Mouse (Mus musculus): ENCODE measurements around the gene Phf23. TPM values are rescaled to one million over a fixed set of nuclear protein-coding genes. Genes with fewer than 3 reads are reported as not detected.

The Phf23 gene
- total RNA-seq, 2 experiments from 2014 or later, result 40.1 to 43.7 TPM

- DNase-seq (ENCODE audit: low spot score in 2 of 2), result no peak
Observed at GRCm38 (mm10) chr11:70049366-70049765, 53.8 kb downstream of the Phf23 start.

Small RNAs within 50 kb of the gene (microRNA-seq; reads per million reads assigned to microRNA genes)
- gene Gm44349 (0.22 to 0.39 reads per million in 2 experiments), gene Mir324 (7,935 to 11,302 reads per million in 2 experiments)

Other genes starting within 250 kb of the Phf23 start
- 10 to 100 TPM; 55.6 to 59.4 TPM for gene Polr2a, start 237.1 kb upstream of the Phf23 start, total RNA-seq (2021)
- gene Slc35g3, start 233.8 kb upstream of the Phf23 start, total RNA-seq (2021), result under 1 TPM in 1 of 2 experiments, not detected in 1; 0.22 TPM
- gene Zbtb4, start 229.9 kb upstream of the Phf23 start, total RNA-seq (2021), result 10 to 100 TPM; 69.7 to 72.8 TPM
- 1 to 10 TPM; 1.1 to 1.6 TPM for gene Chrnb1, start 199.8 kb upstream of the Phf23 start, total RNA-seq (2021)
- 10 to 100 TPM; 26.8 to 26.9 TPM for gene Fgf11, start 193.9 kb upstream of the Phf23 start, total RNA-seq (2021)
- not detected for gene Tmem102, start 190.2 kb upstream of the Phf23 start, total RNA-seq (2021)
- not detected for gene Gm39566, start 180.5 kb upstream of the Phf23 start, total RNA-seq (2021)
- not detected for gene Spem2, start 177.3 kb upstream of the Phf23 start, total RNA-seq (2021)
- under 1 TPM; 0.34 to 0.54 TPM for gene Spem1, start 173.6 kb upstream of the Phf23 start, total RNA-seq (2021)
- 100 to 1,000 TPM; 227 to 245 TPM for gene Nlgn2, start 158.0 kb upstream of the Phf23 start, total RNA-seq (2021)
- 100 to 1,000 TPM; 148 to 153 TPM for gene Tmem256, start 157.3 kb upstream of the Phf23 start, total RNA-seq (2021)
- 10 to 100 TPM; 31.2 to 37.7 TPM for gene Plscr3, start 149.4 kb upstream of the Phf23 start, total RNA-seq (2021)
- gene Tnk1, start 137.0 kb upstream of the Phf23 start, total RNA-seq (2021), result under 1 TPM in 1 of 2 experiments, not detected in 1; 0.25 TPM
- gene Tmem95, start 117.8 kb upstream of the Phf23 start, total RNA-seq (2021), result not detected
- gene Kctd11, start 114.4 kb upstream of the Phf23 start, total RNA-seq (2021), result under 1 TPM; 0.85 TPM
- gene Acap1, start 100.2 kb upstream of the Phf23 start, total RNA-seq (2021), result under 1 TPM; 0.16 to 0.21 TPM
- 1 to 10 TPM; 2.4 to 2.5 TPM for gene 2810408A11Rik, start 94.8 kb upstream of the Phf23 start, total RNA-seq (2021)
- gene Neurl4, start 94.7 kb upstream of the Phf23 start, total RNA-seq (2021), result 100 to 1,000 TPM; 127 to 146 TPM
- gene Gps2, start 81.9 kb upstream of the Phf23 start, total RNA-seq (2021), result 10 to 100 TPM; 27.8 to 30.2 TPM
- gene Eif5a, start 73.8 kb upstream of the Phf23 start, total RNA-seq (2021), result 100 to 1,000 TPM; 479 to 501 TPM
- gene Ybx2, start 60.0 kb upstream of the Phf23 start, total RNA-seq (2021), result 1 to 10 TPM; 9.2 to 9.5 TPM
- gene Slc2a4, start 47.6 kb upstream of the Phf23 start, total RNA-seq (2021), result 1 to 10 TPM; 1.7 to 2.0 TPM
- gene Cldn7, start 31.0 kb upstream of the Phf23 start, total RNA-seq (2021), result not detected
- gene Ctdnep1, start 14.6 kb upstream of the Phf23 start, total RNA-seq (2021), result 100 to 1,000 TPM; 101 to 105 TPM
- gene Elp5, start 13.3 kb upstream of the Phf23 start, total RNA-seq (2021), result 10 to 100 TPM; 98.0 to 99.5 TPM
- gene Gabarap, start 4.6 kb upstream of the Phf23 start, total RNA-seq (2021), result 100 to 1,000 TPM; 256 to 267 TPM
- gene Dvl2, start 4.8 kb downstream of the Phf23 start, total RNA-seq (2021), result 10 to 100 TPM; 26.1 to 38.9 TPM
- 10 to 100 TPM; 55.7 to 57.6 TPM for gene Acadvl, start 19.6 kb downstream of the Phf23 start, total RNA-seq (2021)
- 100 to 1,000 TPM; 705 to 717 TPM for gene Dlg4, start 21.2 kb downstream of the Phf23 start, total RNA-seq (2021)
- 1 to 10 TPM; 1.2 to 1.3 TPM for gene Asgr1, start 58.3 kb downstream of the Phf23 start, total RNA-seq (2021)
- gene Asgr2, start 96.9 kb downstream of the Phf23 start, total RNA-seq (2021), result not detected
- under 1 TPM; 0.67 to 0.69 TPM for gene Mgl2, start 134.6 kb downstream of the Phf23 start, total RNA-seq (2021)
- gene Clec10a, start 160.4 kb downstream of the Phf23 start, total RNA-seq (2021), result 1 to 10 TPM; 1.2 to 1.4 TPM
- gene Slc16a11, start 217.0 kb downstream of the Phf23 start, total RNA-seq (2021), result 10 to 100 TPM; 32.8 to 39.6 TPM
- 10 to 100 TPM in 1 of 2 experiments, 1 to 10 TPM in 1; 9.2 to 12.1 TPM for gene Slc16a13, start 225.3 kb downstream of the Phf23 start, total RNA-seq (2021)
- 1 to 10 TPM; 4.3 to 7.4 TPM for gene Bcl6b, start 234.0 kb downstream of the Phf23 start, total RNA-seq (2021)
- 10 to 100 TPM; 44.8 to 55.3 TPM for gene 0610010K14Rik, start 242.1 kb downstream of the Phf23 start, total RNA-seq (2021)
- gene Gm21988, start 244.1 kb downstream of the Phf23 start, total RNA-seq (2021), result 1 to 10 TPM; 6.6 to 8.7 TPM
- 100 to 1,000 TPM; 306 to 350 TPM for gene Rnasek, start 244.1 kb downstream of the Phf23 start, total RNA-seq (2021)

All from layer of hippocampus, postnatal 10 days (tissue).